Mouse (Mus musculus) bone marrow, adult 2 months (tissue): ENCODE data around the gene Pon2. TPM values are rescaled to one million over a fixed set of nuclear protein-coding genes. Genes with fewer than 3 reads are reported as not detected.

Experiments
- H3K27ac ChIP-seq: fragments of 200-500 bp; 2 replicates; pipeline ENCODE4 v1.5.1; 2012; ENCODE audit warnings: low read depth, mild to moderate bottlenecking, control low read depth, inconsistent platforms, low read length; ENCODE audit not compliant: control insufficient read depth, poor library complexity, insufficient read depth
- H3K4me1 ChIP-seq: fragments of 200-500 bp; 2 replicates; pipeline ENCODE4 v1.6.1; 2011; ENCODE audit warnings: low read length; ENCODE audit not compliant: control insufficient read depth, insufficient read depth
- H3K4me3 ChIP-seq: fragments of 200-500 bp; replicated peaks from 2 replicates; pipeline ENCODE3; 2011; ENCODE audit warnings: mild to moderate bottlenecking, low read depth, low read length, control low read depth; ENCODE audit not compliant: control insufficient read depth
- CTCF ChIP-seq: fragments of 200-500 bp; IDR thresholded peaks from 2 replicates; pipeline ENCODE4 v1.5.1; 2011; ENCODE audit warnings: low read length, control low read depth; ENCODE audit not compliant: control insufficient read depth, insufficient read depth
- POLR2A ChIP-seq: fragments of 200-500 bp; IDR thresholded peaks from 2 replicates; pipeline ENCODE4 v1.6.1; 2011; ENCODE audit warnings: low read depth, mild to moderate bottlenecking, control low read depth, low read length, borderline replicate concordance; ENCODE audit not compliant: control insufficient read depth
- WGBS: fragments of 180-500 bp; shearing (Covaris S2); methylation state at CpG from one replicate; pipeline ENCODE4 v1.1.7; 2018; 5-methylcytosine and 5-hydroxymethylcytosine counted together
- polyA plus RNA-seq: library from polyadenylated mRNA; stranded (reverse); fragments of >200 nt; gene quantifications from 2 replicates; pipeline ENCODE4 v1.2.4, GENCODE M21; 2011; ENCODE audit warnings: low replicate concordance; ENCODE audit not compliant: missing spikeins, insufficient read depth, insufficient read length

Pon2 gene
- polyA plus RNA-seq, 1 experiment: 38.7 TPM

- peak overlapping the region; percentile 53 for H3K4me3 ChIP-seq
- WGBS: 9% methylated on average over 6 of the region's 6 CpGs
- TF ChIP-seq CTCF (no peak), POLR2A (no peak)
- no peak overlapping the region for H3K27ac ChIP-seq
- H3K4me1 ChIP-seq: no peaks in the 10 kb centered on the region; the same call in 1 of the 2 replicates
Observed at GRCm38 (mm10) chr6:5255291-5255690, 43.0 kb downstream of the Pon2 start.

DNA sequence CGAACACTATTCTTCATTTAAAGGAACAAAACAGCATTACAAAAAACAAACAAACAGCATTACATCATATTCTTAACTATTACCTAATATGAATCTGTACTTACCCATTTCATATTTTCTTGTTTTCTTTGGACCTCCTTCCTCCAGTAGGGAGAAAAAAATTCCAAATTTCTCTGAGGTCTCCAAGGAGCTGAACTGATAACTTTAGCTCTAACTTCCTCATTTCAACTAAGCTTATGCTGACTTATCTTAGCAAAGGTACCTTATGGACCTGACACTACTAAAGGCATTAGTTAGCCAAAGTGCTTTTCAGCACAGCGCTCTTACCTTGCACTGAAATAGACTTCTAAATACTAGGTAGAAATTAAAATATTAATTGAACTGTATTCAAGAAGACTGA, 43.4 kb downstream of the Pon2 start:
- Histone ChIP-seq H3K4me1 (no peaks in the 10 kb centered on the region; the same call in 1 of the 2 replicates), H3K4me3 (no peak overlapping the region), H3K27ac (no peak overlapping the region)
- 85% methylated on average over 2 of the region's 2 CpGs for WGBS
- no peak for TF ChIP-seq POLR2A
- no peak for TF ChIP-seq CTCF

- TF ChIP-seq POLR2A: no peak
- no peak for TF ChIP-seq CTCF
- H3K4me1 ChIP-seq: no peaks in the 10 kb centered on the region; the same call in 1 of the 2 replicates
- WGBS: 88% methylated on average over 6 of the region's 6 CpGs
- no peak overlapping the region for H3K4me3 ChIP-seq
- H3K27ac ChIP-seq: no peak overlapping the region
Observed at GRCm38 (mm10) chr6:5245926-5246325, 52.3 kb downstream of the Pon2 start.

DNA sequence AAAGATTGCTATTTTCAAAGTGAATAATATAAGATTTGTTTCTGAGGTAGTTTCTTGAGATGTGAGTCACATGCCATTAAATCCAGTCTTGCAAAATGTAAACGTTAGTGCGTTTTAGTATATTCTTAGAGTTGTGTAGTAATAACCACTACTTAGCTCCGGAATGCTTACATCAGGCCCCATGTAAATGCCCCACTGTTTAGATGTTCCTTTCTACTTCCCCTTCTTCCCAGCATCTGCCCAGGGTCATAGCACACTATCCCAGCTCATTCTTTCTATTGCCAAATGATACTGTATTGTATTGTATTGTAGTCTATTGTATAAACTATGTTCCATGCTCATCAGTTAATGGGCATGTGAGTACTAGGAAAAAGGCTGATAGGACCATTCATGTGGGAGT, 59.5 kb downstream of the Pon2 start:
- TF ChIP-seq CTCF (no peak), POLR2A (no peak)
- WGBS: 54% methylated on average over 3 of the region's 3 CpGs
- H3K4me1 ChIP-seq: no peaks in the 10 kb centered on the region; the same call in 1 of the 2 replicates
- H3K27ac ChIP-seq: no peak overlapping the region
- H3K4me3 ChIP-seq: no peak overlapping the region

GRCm38 (mm10) chr6:5237510-5237909, 60.7 kb downstream of the Pon2 start:
- peaks cover 1% of the 10 kb centered on the region; the same call in 1 of the 2 replicates for H3K4me1 ChIP-seq
- H3K27ac ChIP-seq: no peak overlapping the region
- 83% methylated on average over 4 of the region's 4 CpGs for WGBS
- no peak overlapping the region for H3K4me3 ChIP-seq
- TF ChIP-seq CTCF: no peak
- TF ChIP-seq POLR2A: no peak

GRCm38 (mm10) chr6:5236843-5237371, 61.3 kb downstream of the Pon2 start:
- TF ChIP-seq POLR2A (no peak), CTCF (no peak)
- WGBS: 84% methylated on average over 8 of the region's 8 CpGs
- Histone ChIP-seq H3K27ac (no peak overlapping the region), H3K4me1 (peaks cover 1% of the 10 kb centered on the region; the same call in 1 of the 2 replicates), H3K4me3 (no peak overlapping the region)

DNA sequence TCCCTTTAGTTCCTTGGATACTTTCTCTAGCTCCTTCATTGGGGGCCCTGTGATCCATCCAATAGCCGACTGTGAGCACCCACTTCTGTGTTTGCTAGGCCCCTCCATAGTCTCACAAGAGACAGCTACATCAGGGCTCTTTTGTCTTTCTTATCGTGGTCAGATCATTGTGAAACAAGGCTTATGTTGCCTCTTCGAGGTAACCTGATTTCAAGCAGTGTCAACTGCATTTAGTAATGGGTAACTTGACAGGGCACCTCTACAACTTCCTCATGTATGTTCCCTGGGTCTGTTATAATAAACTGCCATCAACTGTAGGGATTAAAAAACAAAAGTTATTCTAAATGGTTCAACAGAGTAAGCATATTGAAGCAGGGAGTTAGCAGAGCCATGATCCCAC, 63.7 kb downstream of the Pon2 start:
- no peak overlapping the region for H3K27ac ChIP-seq
- 37% methylated on average over 3 of the region's 3 CpGs for WGBS
- no peak overlapping the region for H3K4me3 ChIP-seq
- peaks cover 1% of the 10 kb centered on the region; the same call in 1 of the 2 replicates for H3K4me1 ChIP-seq
- TF ChIP-seq CTCF (no peak), POLR2A (no peak)

- 55% methylated on average over 1 of the region's 1 CpGs for WGBS
- H3K4me1 ChIP-seq: peaks cover 1% of the 10 kb centered on the region; the same call in 1 of the 2 replicates
- no peak overlapping the region for H3K4me3 ChIP-seq
- no peak for TF ChIP-seq POLR2A
- H3K27ac ChIP-seq: no peak overlapping the region
Observed at GRCm38 (mm10) chr6:5233812-5234211, 64.4 kb downstream of the Pon2 start.

DNA sequence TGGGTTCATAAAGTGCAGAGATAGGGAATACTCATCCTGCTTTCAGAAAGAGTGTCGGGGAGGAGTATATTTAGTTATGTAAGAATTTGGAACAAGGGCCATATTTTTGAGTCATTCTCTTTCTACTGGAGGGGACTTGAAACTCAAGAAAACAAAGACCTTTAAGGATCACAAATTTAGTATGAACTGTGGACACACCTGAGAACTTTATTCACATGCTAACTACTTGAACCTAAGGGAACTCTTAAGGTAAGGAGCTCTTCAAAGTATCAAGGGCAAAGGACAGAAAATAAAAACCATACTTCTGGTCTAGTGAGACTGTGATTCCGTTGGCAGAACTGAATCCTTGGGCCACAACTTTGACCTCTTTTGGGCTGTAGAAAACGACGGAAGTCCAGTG, 66.2 kb downstream of the Pon2 start:
- WGBS: 84% methylated on average over 4 of the region's 4 CpGs
- no peak overlapping the region for H3K4me3 ChIP-seq
- no peak overlapping the region for H3K27ac ChIP-seq
- no peak for TF ChIP-seq CTCF
- TF ChIP-seq POLR2A: no peak
- H3K4me1 ChIP-seq: peaks cover 1% of the 10 kb centered on the region; the same call in 1 of the 2 replicates
